Comparison of ENCODE assay signal across 9 mouse cellular contexts in the genomic region with DNA sequence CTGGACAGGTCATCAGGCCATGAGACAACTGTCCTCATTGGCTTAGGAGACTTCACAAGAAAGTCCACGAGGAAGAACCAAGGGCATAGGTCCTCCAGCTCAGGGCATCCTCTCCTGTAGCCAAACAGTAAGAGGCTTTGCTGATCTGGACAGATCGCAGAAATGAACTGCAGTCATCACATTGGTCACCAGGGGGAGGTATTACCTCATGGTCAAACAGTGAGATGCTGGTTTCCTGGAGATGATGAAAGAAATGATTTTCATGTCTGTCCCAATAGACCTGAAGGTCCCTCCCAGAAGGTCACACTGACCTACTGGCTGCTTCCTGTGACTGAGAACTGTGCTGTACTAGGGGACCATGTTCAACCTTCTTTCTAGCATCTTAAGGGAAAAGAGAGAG. TPM values are rescaled to one million over a fixed set of nuclear protein-coding genes. Genes with fewer than 3 reads are reported as not detected.
DNase-seq lines count a peak whose midpoint lies in the region; ATAC-seq and TF ChIP-seq lines count a peak whose summit lies in the region.
"Had no signal": no experiment of that assay in that cellular context is flagged by ENCODE, and none has a peak within 500 bp of the region (broad histone marks: within the 10 kb centered on the region; RNA-seq: fewer than 3 reads in every experiment).

No protein-coding gene starts in this region.

- no peak overlapping the region for H3K27ac ChIP-seq in liver, embryonic 12.5 days
- no peak overlapping the region for H3K27ac ChIP-seq in ES-E14 (ENCODE audit: insufficient read depth, low read depth, low read length, poor library complexity, severe bottlenecking)
- H3K27ac ChIP-seq in embryonic facial prominence, embryonic 11.5 days (replicated peaks; ENCODE audit: low read depth, low read length) = no peak overlapping the region

- DNase-seq in liver (peak; percentile 5), ES-E14 (ENCODE audit: low read depth, low spot score) (peak; percentile 55)
- DNase-seq in adrenal gland, postnatal 10 days = peak; percentile 72
- DNase-seq in embryonic facial prominence, embryonic 11.5 days (ENCODE audit: low spot score) = peak; percentile 1
- peak; percentile 32 for DNase-seq in lung, postnatal 14 days
- no peak for DNase-seq in spleen, adult 12 weeks (ENCODE audit: low spot score)

- no peaks in the 10 kb centered on the region for H3K4me1 ChIP-seq in liver, embryonic 12.5 days
- H3K4me1 ChIP-seq in ES-E14 (ENCODE audit: control insufficient read depth in 2 of 2, insufficient read depth in 2 of 2, low read length in 2 of 2, poor library complexity in 1 of 2) = no peaks in the 10 kb centered on the region
- no peaks in the 10 kb centered on the region for H3K4me1 ChIP-seq in embryonic facial prominence, embryonic 11.5 days (ENCODE audit: control insufficient read depth, insufficient read depth, low read length)

- no peak overlapping the region for H3K4me2 ChIP-seq in liver, embryonic 12.5 days
- no peak overlapping the region for H3K4me2 ChIP-seq in embryonic facial prominence, embryonic 11.5 days (ENCODE audit: low read depth, low read length)

- in situ Hi-C loops in ES-E14 (cut with MboI; ENCODE audit: low sequenced_read_pairs in 2 of 2, unreplicated experiment in 2 of 2) = no loop called here

- WGBS in liver, embryonic 12.5 days (ENCODE audit: insufficient replicate concordance) = 21% methylated on average over 2 of the region's 2 CpGs
- WGBS in embryonic facial prominence, embryonic 11.5 days = 31% methylated on average over 2 of the region's 2 CpGs

- ATAC-seq in liver, embryonic 12.5 days = no peak
- no peak for ATAC-seq in embryonic facial prominence, embryonic 11.5 days (replicated peaks; ENCODE audit: insufficient number of reproducible peaks, low FRiP score, low TSS enrichment, low read depth)
- ATAC-seq in erythroblast, adult 5-6 weeks (replicated peaks; ENCODE audit: low FRiP score, poor library complexity, severe bottlenecking) = no peak

- H3K4me3 ChIP-seq in liver, embryonic 12.5 days = no peak overlapping the region
- no peak overlapping the region for H3K4me3 ChIP-seq in ES-E14 (ENCODE audit: insufficient read depth in 1 of 2, low read depth in 1 of 2, low read length in 2 of 2, poor library complexity in 1 of 2, severe bottlenecking in 1 of 2)
- H3K4me3 ChIP-seq in embryonic facial prominence, embryonic 11.5 days (ENCODE audit: low read depth, low read length) = no peak overlapping the region

- no peak overlapping the region for H3K9ac ChIP-seq in liver, embryonic 12.5 days
- H3K9ac ChIP-seq in ES-E14 (ENCODE audit: insufficient read depth, low read depth, low read length, poor library complexity, severe bottlenecking) = no peak overlapping the region
- no peak overlapping the region for H3K9ac ChIP-seq in embryonic facial prominence, embryonic 11.5 days (replicated peaks; ENCODE audit: low read length)

- H3K27me3 ChIP-seq in liver, embryonic 12.5 days (replicated peaks) = no peaks in the 10 kb centered on the region
- H3K27me3 ChIP-seq in embryonic facial prominence, embryonic 11.5 days (ENCODE audit: control insufficient read depth, insufficient read depth, low read length) = no peaks in the 10 kb centered on the region

- no peaks in the 10 kb centered on the region for H3K36me3 ChIP-seq in liver, embryonic 12.5 days
- no peaks in the 10 kb centered on the region for H3K36me3 ChIP-seq in ES-E14 (ENCODE audit: control insufficient read depth, insufficient read depth, low read length, poor library complexity, severe bottlenecking)
- no peaks in the 10 kb centered on the region for H3K36me3 ChIP-seq in embryonic facial prominence, embryonic 11.5 days (replicated peaks; ENCODE audit: control insufficient read depth, insufficient read depth, low read depth, low read length)

- H3K9me3 ChIP-seq in liver, embryonic 12.5 days (replicated peaks) = no peaks in the 10 kb centered on the region
- H3K9me3 ChIP-seq in ES-E14 (ENCODE audit: control insufficient read depth, insufficient read depth, low read depth, low read length) = no peaks in the 10 kb centered on the region
- no peaks in the 10 kb centered on the region for H3K9me3 ChIP-seq in embryonic facial prominence, embryonic 11.5 days (replicated peaks; ENCODE audit: control insufficient read depth, low read length)

TF ChIP-seq in ES-E14, 5 proteins besides CTCF, POLR2A, EP300 and RAD21:
- TF ChIP-seq CHD2 (IDR thresholded peaks at IDR 0.05; ENCODE audit: low read depth, low read length) (no peak), HCFC1 (IDR thresholded peaks at IDR 0.05; ENCODE audit: borderline replicate concordance, insufficient read depth, low read length) (no peak), ZNF384 (IDR thresholded peaks at IDR 0.05; ENCODE audit: low read depth, low read length) (no peak), ZC3H11A (IDR thresholded peaks at IDR 0.05; ENCODE audit: borderline replicate concordance, low read depth, low read length) (peak; percentile 90), MAFK (IDR thresholded peaks at IDR 0.05; ENCODE audit: insufficient read depth, low read depth, low read length) (no peak)

RNA-seq across cellular contexts. Expression of a gene that starts 5.6 kb away (rescaled TPM):
- polyA plus RNA-seq in liver, embryonic 12.5 days (2016; fragmentation: Nextera tagmentation; extraction: Ambion mirVana) = not detected in 2 replicates
- not detected in 2 replicates for total RNA-seq in ES-E14 (2012; rRNA removed)
- total RNA-seq in adrenal gland, postnatal 10 days (2021) = not detected
- not detected in 2 replicates for polyA plus RNA-seq in embryonic facial prominence, embryonic 11.5 days (2014; fragmentation: Nextera tagmentation; extraction: Ambion mirVana)
- total RNA-seq in erythroblast, adult 5-6 weeks (2015; ENCODE audit: low replicate concordance) = not detected in 2 replicates
- total RNA-seq in erythroblast, adult 5-6 weeks (2017; ENCODE audit: low replicate concordance) = 0.28 TPM in 1 of 2 replicates, not detected in the other

RNA-seq across cellular contexts. Expression of a gene that starts 47.6 kb away (rescaled TPM):
- polyA plus RNA-seq in liver, embryonic 12.5 days (2016; fragmentation: Nextera tagmentation; extraction: Ambion mirVana) = not detected in 2 replicates
- 0.09 TPM in 1 of 2 replicates, not detected in the other for total RNA-seq in ES-E14 (2012; rRNA removed)
- not detected for total RNA-seq in adrenal gland, postnatal 10 days (2021)
- not detected in 2 replicates for polyA plus RNA-seq in embryonic facial prominence, embryonic 11.5 days (2014; fragmentation: Nextera tagmentation; extraction: Ambion mirVana)
- total RNA-seq in erythroblast, adult 5-6 weeks (2015; ENCODE audit: low replicate concordance) = not detected in 2 replicates
- not detected in 2 replicates for total RNA-seq in erythroblast, adult 5-6 weeks (2017; ENCODE audit: low replicate concordance)
- polyA plus RNA-seq: lung, embryonic 16.5 days had no signal
